Mouse (Mus musculus) layer of hippocampus, adult 9-10 months (tissue): ENCODE results near the gene Atp8b4.

ENCODE experiments used
- DNase-seq: peaks from one replicate; pipeline ENCODE4 v3.0.0; 2022; ENCODE audit warnings: low spot score

The Atp8b4 gene

GRCm38 (mm10) chr2:126286420-126286819 is 214.1 kb downstream of the Atp8b4 start:
- no peak for DNase-seq

GRCm38 (mm10) chr2:126284071-126284470 is 216.4 kb downstream of the Atp8b4 start:
- DNase-seq: no peak

- DNase-seq: no peak
These were observed 217.4 kb downstream of the Atp8b4 start for GRCm38 (mm10) chr2:126283086-126283485.

- no peak for DNase-seq
These were observed 225.0 kb downstream of the Atp8b4 start for GRCm38 (mm10) chr2:126275511-126275910.

GRCm38 (mm10) chr2:126274826-126275405 is 225.6 kb downstream of the Atp8b4 start:
- no peak for DNase-seq

- DNase-seq: no peak
These were observed 226.2 kb downstream of the Atp8b4 start for GRCm38 (mm10) chr2:126274311-126274710.
